Mouse (Mus musculus): ENCODE results near the gene Senp3. TPM values are rescaled to one million over a fixed set of nuclear protein-coding genes. Genes with fewer than 3 reads are reported as not detected.
"Not testable (repeated sequence)": the region's sequence is repeated elsewhere in the genome, so short reads cannot be mapped to it uniquely, and the experiment has no call there.

Gene Senp3
- polyA plus RNA-seq, 1 experiment from 2014 or later, result 90.5 TPM

DNA sequence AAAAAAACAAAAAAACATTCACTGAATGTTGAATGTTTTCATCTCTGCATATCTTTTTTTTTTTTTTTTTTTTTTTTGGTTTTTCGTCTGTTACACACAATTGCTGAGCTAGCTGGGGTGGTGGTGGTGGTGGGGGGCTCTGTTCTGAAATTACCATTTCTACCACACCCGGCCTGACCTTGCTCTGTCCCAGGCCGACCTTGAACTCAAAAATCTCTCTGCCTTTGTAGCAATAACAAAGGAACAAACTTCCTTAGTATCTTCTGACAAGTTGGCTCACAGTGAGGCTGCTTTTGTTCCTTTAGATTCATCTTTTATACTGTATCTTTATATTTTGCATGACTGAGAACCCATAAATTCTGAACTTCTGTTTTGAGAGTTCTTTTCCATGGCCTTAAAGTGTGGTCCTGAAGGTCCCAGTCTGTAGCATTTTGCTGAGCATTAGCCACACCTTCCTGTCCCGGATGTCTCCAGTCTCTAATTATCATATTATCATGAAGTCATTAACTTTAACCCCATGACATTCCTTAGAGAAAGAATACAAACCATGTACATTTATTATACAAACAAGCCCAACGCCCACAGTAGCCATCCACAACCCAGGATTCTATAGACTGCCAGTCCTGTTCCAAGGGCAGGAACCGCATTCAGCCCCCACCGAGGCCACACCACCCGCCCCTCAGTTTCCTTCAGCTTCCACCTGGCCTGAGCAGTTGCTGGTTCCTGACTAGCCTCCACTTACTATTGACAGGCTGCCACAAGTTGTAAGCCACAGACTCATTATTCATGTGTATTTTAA, 22.1 kb upstream of the Senp3 start:
- Histone ChIP-seq H3K4me2 (replicated peaks) (no peak overlapping the region), H3K4me3 (replicated peaks) (no peak overlapping the region), H3K36me3 (no peaks in the 10 kb centered on the region), H3K9me3 (replicated peaks) (no peaks in the 10 kb centered on the region), H3K27ac (replicated peaks) (no peak overlapping the region), H3K4me1 (no peaks in the 10 kb centered on the region), H3K27me3 (no peaks in the 10 kb centered on the region), H3K9ac (no peak overlapping the region)
- ATAC-seq (ENCODE audit: insufficient number of reproducible peaks, low FRiP score, low TSS enrichment, low read depth), result no peak
- WGBS, result 46% methylated on average over 8 of the region's 8 CpGs

DNA sequence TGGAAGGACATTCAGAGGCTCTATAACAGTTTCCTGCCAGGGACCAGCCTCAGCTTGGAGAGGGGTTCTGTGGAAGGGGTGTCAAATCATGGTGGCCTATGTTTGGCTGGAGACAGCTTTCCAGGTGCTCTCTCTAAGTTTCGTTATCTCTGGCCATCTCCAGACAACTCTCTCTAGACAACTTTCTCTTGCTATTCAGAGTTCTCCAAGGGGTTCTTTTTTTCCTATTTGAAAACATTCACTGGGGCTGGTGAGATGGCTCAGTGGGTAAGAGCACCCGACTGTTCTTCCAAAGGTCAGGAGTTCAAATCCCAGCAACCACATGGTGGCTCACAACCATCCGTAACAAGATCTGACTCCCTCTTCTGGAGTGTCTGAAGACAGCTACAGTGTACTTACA, 21.5 kb upstream of the Senp3 start:
- H3K36me3 ChIP-seq; H3K27ac ChIP-seq (replicated peaks); H3K9me3 ChIP-seq (replicated peaks); ATAC-seq (ENCODE audit: insufficient number of reproducible peaks, low FRiP score, low TSS enrichment, low read depth); H3K27me3 ChIP-seq; H3K4me3 ChIP-seq (replicated peaks); H3K4me2 ChIP-seq (replicated peaks); H3K9ac ChIP-seq; H3K4me1 ChIP-seq: not testable (repeated sequence)
- WGBS, result 66% methylated on average over 3 of the region's 3 CpGs

DNA sequence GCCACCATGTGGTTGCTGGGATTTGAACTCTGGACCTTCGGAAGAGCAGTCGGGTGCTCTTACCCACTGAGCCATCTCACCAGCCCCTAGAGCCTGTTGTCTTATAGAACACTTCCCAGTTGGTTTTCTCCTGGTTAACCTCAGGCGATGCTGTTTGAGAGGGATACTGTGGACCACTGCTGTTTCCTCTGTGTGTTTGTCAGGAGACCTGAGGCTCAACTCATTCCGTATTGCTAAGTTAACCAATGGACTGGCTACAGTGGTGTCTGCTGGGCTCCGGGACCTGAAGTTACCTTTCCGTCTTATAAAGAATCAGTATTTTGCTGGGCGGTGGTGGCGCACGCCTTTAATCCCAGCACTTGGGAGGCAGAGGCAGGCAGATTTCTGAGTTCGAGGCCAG, 21.0 kb upstream of the Senp3 start:
- 93% methylated on average over 10 of the region's 10 CpGs for WGBS
- not testable (repeated sequence) for H3K9ac ChIP-seq; H3K4me2 ChIP-seq (replicated peaks); H3K27me3 ChIP-seq; H3K27ac ChIP-seq (replicated peaks); H3K9me3 ChIP-seq (replicated peaks); H3K4me1 ChIP-seq; H3K4me3 ChIP-seq (replicated peaks); H3K36me3 ChIP-seq; ATAC-seq (ENCODE audit: insufficient number of reproducible peaks, low FRiP score, low TSS enrichment, low read depth)

DNA sequence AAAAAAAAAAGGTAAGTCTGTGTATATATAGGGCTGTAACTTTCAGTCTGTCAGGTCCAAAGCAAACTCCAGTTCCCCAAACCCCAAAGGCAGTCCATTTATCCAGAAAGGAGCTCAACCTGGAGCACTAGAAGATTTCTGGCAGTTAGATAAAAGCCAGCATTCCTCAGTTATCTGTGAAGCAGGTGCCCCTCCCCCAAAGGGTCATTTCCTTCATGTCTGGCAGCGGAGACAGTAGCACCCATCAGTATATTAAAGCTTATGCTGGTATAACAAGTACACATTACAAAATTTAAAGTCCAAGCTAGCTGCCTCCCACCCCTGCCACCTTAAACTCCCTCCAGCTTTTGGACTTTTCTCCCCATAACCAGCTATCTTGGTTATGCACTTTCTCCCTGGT, 17.7 kb upstream of the Senp3 start:
- Histone ChIP-seq H3K4me3 (replicated peaks) (no peak overlapping the region), H3K9me3 (replicated peaks) (no peaks in the 10 kb centered on the region), H3K4me2 (replicated peaks) (no peak overlapping the region), H3K4me1 (peaks cover 14% of the 10 kb centered on the region), H3K27ac (replicated peaks) (no peak overlapping the region), H3K9ac (no peak overlapping the region), H3K27me3 (no peaks in the 10 kb centered on the region), H3K36me3 (no peaks in the 10 kb centered on the region)
- 59% methylated on average over 1 of the region's 1 CpGs for WGBS
- no peak for ATAC-seq (ENCODE audit: insufficient number of reproducible peaks, low FRiP score, low TSS enrichment, low read depth)

DNA sequence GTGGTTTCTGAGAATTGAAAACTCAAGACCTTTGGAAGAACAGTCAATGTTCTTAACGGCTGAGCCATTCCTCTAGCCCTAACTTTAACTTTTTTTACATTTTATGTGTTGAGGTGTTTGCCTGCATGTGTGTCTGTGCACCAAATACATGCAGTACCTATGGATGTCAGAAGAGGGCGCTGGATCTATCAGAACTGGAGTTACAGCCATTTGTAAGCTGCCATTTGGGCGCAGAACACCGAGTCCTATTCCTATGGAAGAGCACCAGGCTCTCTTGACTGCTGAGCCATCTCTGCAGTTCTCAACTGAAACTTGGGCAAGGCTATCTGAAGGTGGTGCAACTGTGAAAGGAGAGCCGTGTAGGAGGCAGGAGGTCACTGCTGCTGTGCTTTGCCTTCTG, 16.7 kb upstream of the Senp3 start:
- no peak overlapping the region for H3K27ac ChIP-seq (replicated peaks)
- peaks cover 17% of the 10 kb centered on the region for H3K4me1 ChIP-seq
- H3K4me3 ChIP-seq (replicated peaks), result no peak overlapping the region
- no peaks in the 10 kb centered on the region for H3K9me3 ChIP-seq (replicated peaks)
- ATAC-seq (ENCODE audit: insufficient number of reproducible peaks, low FRiP score, low TSS enrichment, low read depth), result no peak
- H3K9ac ChIP-seq, result no peak overlapping the region
- WGBS, result 72% methylated on average over 5 of the region's 5 CpGs
- no peaks in the 10 kb centered on the region for H3K36me3 ChIP-seq
- no peak overlapping the region for H3K4me2 ChIP-seq (replicated peaks)
- no peaks in the 10 kb centered on the region for H3K27me3 ChIP-seq

- H3K27ac ChIP-seq (replicated peaks), result no peak overlapping the region
- no peaks in the 10 kb centered on the region for H3K36me3 ChIP-seq
- no peak for ATAC-seq (ENCODE audit: insufficient number of reproducible peaks, low FRiP score, low TSS enrichment, low read depth)
- no peaks in the 10 kb centered on the region for H3K27me3 ChIP-seq
- H3K4me3 ChIP-seq (replicated peaks), result no peak overlapping the region
- no peaks in the 10 kb centered on the region for H3K9me3 ChIP-seq (replicated peaks)
- H3K9ac ChIP-seq, result no peak overlapping the region
- H3K4me1 ChIP-seq, result peaks cover 17% of the 10 kb centered on the region
- 87% methylated on average over 3 of the region's 3 CpGs for WGBS
- no peak overlapping the region for H3K4me2 ChIP-seq (replicated peaks)
Measured at GRCm38 (mm10) chr11:69697396-69697795, 15.5 kb upstream of the Senp3 start.

DNA sequence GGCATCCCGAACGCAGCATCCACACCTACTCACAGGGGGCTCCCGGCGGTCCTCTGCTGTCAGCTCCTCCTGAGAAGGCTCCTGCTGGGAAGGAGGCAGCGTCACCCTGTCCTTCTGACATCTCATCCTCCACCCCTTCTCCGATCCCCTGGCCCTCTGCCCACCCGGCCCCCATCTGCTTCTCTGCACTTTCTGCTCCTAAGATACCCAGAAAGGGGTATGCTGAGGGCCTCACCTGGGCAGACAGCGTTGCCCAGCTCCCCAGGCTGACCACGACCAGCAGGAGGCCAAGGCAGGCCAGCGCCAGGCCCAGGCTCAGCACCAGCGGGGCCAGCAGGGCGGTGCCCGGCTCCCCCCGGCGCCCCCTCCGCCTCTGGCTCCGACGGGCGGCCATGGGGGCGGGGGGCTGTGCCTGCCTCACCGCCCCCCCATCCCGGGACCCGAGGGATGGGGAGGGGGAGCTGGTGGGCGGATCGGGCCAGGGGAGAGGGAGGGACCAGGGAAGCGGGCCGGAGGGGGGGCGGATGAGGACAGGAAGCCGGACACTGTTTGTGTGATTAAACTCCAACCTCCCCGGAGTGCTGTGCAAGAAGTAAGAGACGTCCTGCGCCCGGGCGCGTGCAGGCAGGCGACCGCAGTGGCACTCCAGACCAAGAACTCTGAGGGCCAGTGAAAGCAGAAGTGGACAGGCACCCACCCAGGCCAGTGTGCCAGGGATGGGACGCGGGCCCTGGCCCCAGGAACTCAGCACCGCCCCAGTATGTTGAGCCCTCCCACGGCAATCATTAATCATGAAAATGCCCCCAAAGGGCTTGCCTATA, 13.7 kb upstream of the Senp3 start, which contains the start of the genes Tnfsf12 and Tnfsfm13:
Tnfsf12 (minus strand) TSS at position 489 of the 821 bp plus-strand sequence.
Tnfsfm13 (minus strand) TSS at position 738 of the 821 bp plus-strand sequence.
- no peaks in the 10 kb centered on the region for H3K9me3 ChIP-seq (replicated peaks)
- peak; percentile 85 for ATAC-seq (ENCODE audit: insufficient number of reproducible peaks, low FRiP score, low TSS enrichment, low read depth)

GRCm38 (mm10) chr11:69695046-69695360, 13.1 kb upstream of the Senp3 start:
- 16% methylated on average over 6 of the region's 6 CpGs for WGBS
- H3K27me3 ChIP-seq, result no peaks in the 10 kb centered on the region
- peak overlapping the region; percentile 86 for H3K4me2 ChIP-seq (replicated peaks)
- peak; percentile 26; the same call in 1 of the 2 replicates for ATAC-seq (ENCODE audit: insufficient number of reproducible peaks, low FRiP score, low TSS enrichment, low read depth)
- H3K9ac ChIP-seq, result peak overlapping the region; percentile 57
- no peaks in the 10 kb centered on the region for H3K36me3 ChIP-seq
- H3K4me3 ChIP-seq (replicated peaks), result peak overlapping the region; percentile 58
- H3K9me3 ChIP-seq (replicated peaks), result no peaks in the 10 kb centered on the region
- peak overlapping the region; percentile 85 for H3K27ac ChIP-seq (replicated peaks)
- H3K4me1 ChIP-seq, result peaks cover 17% of the 10 kb centered on the region

More for the DNA sequence above, 13.7 kb upstream of the Senp3 start, which contains the start of the genes Tnfsf12 and Tnfsfm13:
- Histone ChIP-seq H3K4me3 (replicated peaks) (peak within 1 kb of the TSS; percentile 58), H3K27ac (replicated peaks) (peak within 1 kb of the TSS; percentile 85), H3K4me1 (peaks cover 17% of the 10 kb centered on the region), H3K4me2 (replicated peaks) (peak within 1 kb of the TSS; percentile 86), H3K36me3 (no peaks in the 10 kb centered on the region), H3K9ac (peak within 1 kb of the TSS; percentile 57), H3K27me3 (no peaks in the 10 kb centered on the region)
- WGBS, result 1% methylated on average over 31 of the region's 41 CpGs

GRCm38 (mm10) chr11:69693421-69693965, 11.6 kb upstream of the Senp3 start:
- Histone ChIP-seq H3K9me3 (replicated peaks) (no peaks in the 10 kb centered on the region), H3K27ac (replicated peaks) (no peak overlapping the region), H3K4me1 (peaks cover 17% of the 10 kb centered on the region), H3K27me3 (no peaks in the 10 kb centered on the region), H3K9ac (no peak overlapping the region), H3K4me3 (replicated peaks) (no peak overlapping the region), H3K4me2 (replicated peaks) (no peak overlapping the region), H3K36me3 (no peaks in the 10 kb centered on the region)
- 63% methylated on average over 11 of the region's 11 CpGs for WGBS
- no peak for ATAC-seq (ENCODE audit: insufficient number of reproducible peaks, low FRiP score, low TSS enrichment, low read depth)

DNA sequence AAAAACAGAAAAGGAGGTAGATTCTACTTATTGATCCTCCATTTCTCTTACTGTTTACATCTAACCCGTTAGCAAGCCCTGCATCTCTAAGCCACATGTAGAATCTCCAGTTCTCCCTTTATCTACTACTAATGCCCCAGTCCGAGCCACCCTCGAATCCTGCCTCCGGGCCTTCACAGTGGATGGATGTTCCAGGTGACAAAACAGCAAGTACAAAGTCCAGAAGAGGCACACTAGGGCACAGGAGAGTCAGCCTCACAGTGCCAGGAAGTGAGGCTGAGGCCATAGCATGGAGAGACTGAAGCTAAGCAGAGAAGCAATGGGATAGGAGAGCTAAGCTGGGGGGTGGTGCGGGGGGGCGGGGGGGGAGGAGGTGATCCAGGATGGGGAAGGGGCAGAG, 11.0 kb upstream of the Senp3 start:
- H3K4me3 ChIP-seq (replicated peaks), result no peak overlapping the region
- H3K4me2 ChIP-seq (replicated peaks), result no peak overlapping the region
- H3K9ac ChIP-seq, result no peak overlapping the region

GRCm38 (mm10) chr11:69692196-69692811, 10.4 kb upstream of the Senp3 start:
- WGBS, result 76% methylated on average over 9 of the region's 9 CpGs
- Histone ChIP-seq H3K36me3 (no peaks in the 10 kb centered on the region), H3K4me2 (replicated peaks) (no peak overlapping the region), H3K27me3 (no peaks in the 10 kb centered on the region), H3K4me1 (peaks cover 17% of the 10 kb centered on the region), H3K4me3 (replicated peaks) (no peak overlapping the region), H3K27ac (replicated peaks) (no peak overlapping the region), H3K9me3 (replicated peaks) (no peaks in the 10 kb centered on the region), H3K9ac (no peak overlapping the region)
- no peak for ATAC-seq (ENCODE audit: insufficient number of reproducible peaks, low FRiP score, low TSS enrichment, low read depth)

More for the DNA sequence above, 11.0 kb upstream of the Senp3 start:
- no peak for ATAC-seq (ENCODE audit: insufficient number of reproducible peaks, low FRiP score, low TSS enrichment, low read depth)
- Histone ChIP-seq H3K4me1 (peaks cover 17% of the 10 kb centered on the region), H3K9me3 (replicated peaks) (no peaks in the 10 kb centered on the region), H3K27me3 (no peaks in the 10 kb centered on the region), H3K27ac (replicated peaks) (no peak overlapping the region), H3K36me3 (no peaks in the 10 kb centered on the region)
- WGBS, result 82% methylated on average over 6 of the region's 6 CpGs
